Mouse (Mus musculus): Measurements from ENCODE around the gene Washc1.

- TF ChIP-seq CTCF (conservative IDR thresholded peaks at IDR 0.05; ENCODE audit: low read length), result no peak
- no peak for TF ChIP-seq NANOG (IDR thresholded peaks at IDR 0.05; ENCODE audit: borderline replicate concordance, low read length)
- no peak for TF ChIP-seq POU5F1 (IDR thresholded peaks at IDR 0.05; ENCODE audit: borderline replicate concordance, low read length)
These were observed 46.9 kb downstream of the Washc1 start for GRCm38 (mm10) chr17:66158271-66158670.

Measured in E14TG2a.4 (cell line).